Mouse (Mus musculus) midbrain, postnatal 0 days (tissue): ENCODE data around the gene Inka2. TPM values are rescaled to one million over a fixed set of nuclear protein-coding genes. Genes with fewer than 3 reads are reported as not detected.
A peak's percentile ranks its signal among the peaks of the same experiment; 100 is the strongest.

Source experiments
- ATAC-seq: fragments of 200-750 bp; cut with Nextera tagmentation; 2 replicates; pipeline ENCODE4 v1.8.0; 2017; ENCODE audit warnings: moderate number of reproducible peaks, mild to moderate bottlenecking, moderate TSS enrichment, moderate library complexity; ENCODE audit not compliant: low FRiP score
- DNase-seq: peaks from one replicate; pipeline ENCODE4 v3.0.0-alpha.2; 2015; ENCODE audit warnings: low spot score
- H3K27ac ChIP-seq: fragments of 300-500 bp; sonication (generic); 2 replicates; pipeline ENCODE4 v1.5.1; 2014; ENCODE audit warnings: low read depth, mild to moderate bottlenecking, low read length, mixed read lengths
- H3K27me3 ChIP-seq: fragments of 300-500 bp; sonication (generic); 2 replicates; pipeline ENCODE4 v1.6.1; 2014; ENCODE audit warnings: low read length, control low read depth, mixed read lengths; ENCODE audit not compliant: insufficient read depth
- H3K36me3 ChIP-seq: fragments of 300-500 bp; sonication (generic); 2 replicates; pipeline ENCODE4 v1.6.1; 2014; ENCODE audit warnings: low read length, control low read depth, mixed read lengths; ENCODE audit not compliant: insufficient read depth
- H3K4me1 ChIP-seq: fragments of 300-500 bp; sonication (generic); 2 replicates; pipeline ENCODE4 v1.6.1; 2014; ENCODE audit warnings: mild to moderate bottlenecking, control low read depth, antibody characterized with exemption, low read length, mixed read lengths; ENCODE audit not compliant: insufficient read depth
- H3K4me2 ChIP-seq: fragments of 300-500 bp; sonication (generic); 2 replicates; pipeline ENCODE4 v1.6.1; 2014; ENCODE audit warnings: low read depth, mild to moderate bottlenecking, low read length, mixed read lengths; ENCODE audit not compliant: poor library complexity, severe bottlenecking
- H3K4me3 ChIP-seq: fragments of 300-500 bp; sonication (generic); 2 replicates; pipeline ENCODE4 v1.5.1; 2014; ENCODE audit warnings: low read depth, mild to moderate bottlenecking, low read length, moderate library complexity
- H3K9ac ChIP-seq: fragments of 300-500 bp; sonication (generic); replicated peaks from 2 replicates; pipeline ENCODE4 v1.6.1; 2014; ENCODE audit warnings: mild to moderate bottlenecking, low read length, moderate library complexity, mixed read lengths; ENCODE audit not compliant: poor library complexity, severe bottlenecking
- H3K9me3 ChIP-seq: fragments of 300-500 bp; sonication (generic); 2 replicates; pipeline ENCODE4 v1.6.1; 2016; ENCODE audit warnings: low read length, control low read depth
- CTCF ChIP-seq: IDR thresholded peaks from 2 replicates; pipeline ENCODE4 v1.5.1; 2016; ENCODE audit warnings: antibody characterized with exemption, mild to moderate bottlenecking
- WGBS: fragments of 180-500 bp; shearing (Covaris S2); extraction: QIAGEN DNeasy Blood & Tissue Kit; methylation state at CpG from one replicate; pipeline ENCODE4 v1.1.7; 2014; 5-methylcytosine and 5-hydroxymethylcytosine counted together
- polyA plus RNA-seq: library from polyadenylated mRNA; unstranded; fragments of >200 nt; fragmentation: Nextera tagmentation; extraction: Ambion mirVana; gene quantifications from 2 replicates; pipeline ENCODE4 v1.2.1, GENCODE M21; 2015
- total RNA-seq: library from RNA; depleted of rRNA; stranded (reverse); fragments of >200 nt; gene quantifications from 2 replicates; pipeline ENCODE4 v1.2.3, GENCODE M21; 2014

The Inka2 gene
- total and polyA plus RNA-seq, 2 experiments from 2014 or later: 3.7 to 7.7 TPM

DNA sequence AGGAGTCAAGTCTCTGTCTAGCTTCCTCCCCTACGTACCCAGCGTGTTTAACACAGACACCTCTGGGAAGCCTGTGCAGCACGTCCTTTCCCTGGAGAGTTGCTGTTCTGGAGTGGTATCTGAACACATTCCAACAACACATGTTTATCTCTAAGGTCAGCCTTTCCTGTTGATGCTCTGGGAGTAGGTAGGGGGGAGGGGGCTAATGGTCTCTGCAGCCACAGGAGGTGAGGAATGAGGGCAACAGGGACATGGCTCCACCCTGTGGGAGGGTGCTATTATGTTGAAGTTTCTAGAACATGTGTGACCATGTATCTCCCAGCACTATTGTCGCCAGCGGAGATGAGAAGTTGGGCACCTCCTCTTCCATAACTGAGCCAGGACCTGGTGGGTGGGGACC lies 3.0 kb upstream of the Inka2 start:
- Histone ChIP-seq H3K4me1 (peaks cover 4% of the 10 kb centered on the region; the same call in 1 of the 2 replicates), H3K27ac (no peak overlapping the region), H3K4me2 (no peak overlapping the region), H3K9me3 (no peaks in the 10 kb centered on the region), H3K9ac (no peak overlapping the region), H3K4me3 (no peak overlapping the region), H3K27me3 (peaks cover 13% of the 10 kb centered on the region), H3K36me3 (no peaks in the 10 kb centered on the region)
- DNase-seq (no peak), ATAC-seq (no peak)
- no peak for TF ChIP-seq CTCF
- WGBS: 79% methylated on average over 5 of the region's 5 CpGs

DNA sequence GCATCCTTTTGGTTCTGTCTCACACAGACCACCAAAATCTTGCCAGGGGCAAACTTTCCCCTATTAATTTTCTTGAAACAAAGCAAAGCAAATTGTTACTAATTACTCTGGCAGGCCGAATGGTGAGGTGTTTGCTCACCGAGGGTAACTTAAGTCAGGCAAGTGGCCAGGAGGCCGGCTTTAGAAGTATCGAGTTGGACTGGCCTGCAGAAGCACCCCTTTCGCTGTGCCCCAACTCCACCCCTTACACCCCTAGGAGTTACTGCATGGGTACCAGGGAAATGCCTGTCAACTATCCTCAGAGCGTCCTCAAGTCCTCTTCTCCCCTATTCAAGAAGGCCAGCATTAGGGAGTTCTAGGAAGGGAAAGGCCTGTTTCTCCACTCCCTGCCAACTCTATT lies 828 bp upstream of the Inka2 start:
- H3K27me3 ChIP-seq: peaks cover 18% of the 10 kb centered on the region; the same call in 1 of the 2 replicates
- H3K27ac ChIP-seq: no peak overlapping the region
- H3K4me1 ChIP-seq: peaks cover 4% of the 10 kb centered on the region; the same call in 1 of the 2 replicates
- H3K4me3 ChIP-seq: no peak overlapping the region
- no peak overlapping the region for H3K9ac ChIP-seq
- 56% methylated on average over 6 of the region's 6 CpGs for WGBS
- H3K36me3 ChIP-seq: no peaks in the 10 kb centered on the region
- DNase-seq (no peak), ATAC-seq (no peak)
- no peak overlapping the region for H3K4me2 ChIP-seq
- no peaks in the 10 kb centered on the region for H3K9me3 ChIP-seq
- no peak for TF ChIP-seq CTCF

DNA sequence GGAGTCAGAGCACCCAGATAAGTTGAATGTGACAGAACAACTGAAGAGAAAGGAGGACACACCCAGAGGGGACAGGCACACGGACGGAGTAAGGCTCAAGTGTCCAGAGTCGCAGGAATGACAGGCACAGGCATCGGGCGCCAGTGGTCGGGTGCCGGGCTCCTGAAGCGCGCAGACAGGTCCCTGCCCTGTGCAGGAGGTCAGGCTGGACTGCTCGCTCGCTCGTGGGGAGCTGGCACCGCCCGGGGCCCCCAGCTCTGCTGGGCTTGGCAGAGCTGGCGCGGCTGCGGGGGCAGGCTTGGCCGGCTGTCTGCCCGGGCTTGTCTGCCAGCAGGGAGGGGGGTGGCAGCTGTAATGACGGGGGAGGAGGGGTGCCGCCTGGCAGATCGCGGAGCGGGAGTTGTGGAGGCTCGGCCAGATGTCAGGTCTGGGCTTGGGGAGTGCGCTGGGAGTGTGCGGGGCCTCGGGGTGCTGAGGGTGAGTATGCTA lies 706 bp downstream of the Inka2 start:
- no peaks in the 10 kb centered on the region for H3K9me3 ChIP-seq
- peak overlapping the region; percentile 55 for H3K9ac ChIP-seq
- H3K4me1 ChIP-seq: peaks cover 4% of the 10 kb centered on the region; the same call in 1 of the 2 replicates
- peak; percentile 75 for DNase-seq
- H3K27me3 ChIP-seq: peaks cover 18% of the 10 kb centered on the region; the same call in 1 of the 2 replicates
- peak; percentile 64 for ATAC-seq
- peak overlapping the region; percentile 26; the same call in 1 of the 2 replicates for H3K27ac ChIP-seq
- peak overlapping the region; percentile 99 for H3K4me2 ChIP-seq
- under 1% methylated on average over 26 of the region's 28 CpGs for WGBS
- peak overlapping the region; percentile 47 for H3K4me3 ChIP-seq
- no peaks in the 10 kb centered on the region for H3K36me3 ChIP-seq
- TF ChIP-seq CTCF: no peak

DNA sequence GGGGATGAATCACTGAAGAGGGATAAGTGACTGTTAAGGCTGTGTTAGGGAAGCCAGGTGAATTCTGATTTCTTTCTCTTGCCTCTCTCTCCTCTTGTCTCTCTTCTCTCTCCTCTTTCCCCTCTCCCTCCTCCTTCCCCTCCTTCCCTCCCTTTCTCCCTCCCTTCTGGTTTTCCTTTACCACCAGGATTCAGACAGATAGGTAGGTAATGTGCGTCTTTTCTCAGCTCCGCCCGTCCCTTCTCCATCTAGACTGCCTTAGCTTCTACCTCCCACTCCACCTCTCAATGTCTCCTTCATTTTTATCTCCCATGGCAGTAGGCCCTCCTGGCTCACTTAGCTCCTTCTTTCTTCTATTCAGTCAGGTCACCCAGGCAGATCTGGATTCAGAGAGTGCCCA lies 1.2 kb downstream of the Inka2 start:
- ATAC-seq (no peak), DNase-seq (no peak)
- Histone ChIP-seq H3K27ac (peak overlapping the region; percentile 47; the same call in 1 of the 2 replicates), H3K4me2 (peak overlapping the region; percentile 99), H3K27me3 (peaks cover 18% of the 10 kb centered on the region; the same call in 1 of the 2 replicates), H3K4me1 (peaks cover 4% of the 10 kb centered on the region; the same call in 1 of the 2 replicates), H3K9ac (peak overlapping the region; percentile 55), H3K36me3 (no peaks in the 10 kb centered on the region), H3K9me3 (no peaks in the 10 kb centered on the region), H3K4me3 (peak overlapping the region; percentile 47)
- 37% methylated on average over 3 of the region's 3 CpGs for WGBS
- TF ChIP-seq CTCF: no peak

DNA sequence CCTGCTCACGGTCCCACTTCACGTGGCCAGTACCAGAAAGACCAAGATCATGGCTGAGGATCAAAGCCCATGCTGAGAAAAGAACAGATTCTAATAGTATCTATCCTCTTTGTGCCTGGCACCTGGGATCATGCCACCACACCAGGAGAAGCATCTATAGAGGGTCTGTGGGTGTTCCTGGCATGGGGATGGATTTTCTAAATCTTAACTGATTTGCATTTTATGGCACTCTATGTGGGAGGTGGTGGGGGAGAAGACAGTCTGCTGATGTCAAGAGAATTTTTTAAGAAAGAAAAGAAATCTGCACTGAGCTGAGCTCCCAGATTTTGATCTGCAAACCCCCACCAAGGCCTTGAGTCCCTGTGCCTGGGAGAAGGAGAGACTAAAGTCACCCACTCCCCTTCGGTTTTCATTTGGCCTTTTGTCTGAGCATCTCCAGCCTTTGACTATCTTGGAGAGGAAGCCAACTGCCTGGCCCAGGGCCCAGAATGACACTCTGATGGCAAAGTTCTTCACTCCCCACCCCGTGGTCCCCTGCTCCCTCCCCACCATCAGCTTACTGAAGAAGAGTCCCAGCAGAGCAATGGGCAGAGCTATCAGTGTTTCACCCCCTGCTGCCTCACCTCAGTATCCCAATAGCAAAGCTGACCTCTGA lies 2.1 kb downstream of the Inka2 start:
- ATAC-seq (no peak), DNase-seq (peak; percentile 73)
- Histone ChIP-seq H3K4me2 (peak overlapping the region; percentile 99), H3K4me1 (peaks cover 4% of the 10 kb centered on the region; the same call in 1 of the 2 replicates), H3K36me3 (no peaks in the 10 kb centered on the region), H3K9me3 (no peaks in the 10 kb centered on the region), H3K4me3 (peak overlapping the region; percentile 47; the same call in 1 of the 2 replicates), H3K27ac (no peak overlapping the region; the same call in 1 of the 2 replicates), H3K27me3 (peaks cover 18% of the 10 kb centered on the region; the same call in 1 of the 2 replicates), H3K9ac (no peak overlapping the region)
- 47% methylated on average over 4 of the region's 4 CpGs for WGBS
- TF ChIP-seq CTCF: no peak

DNA sequence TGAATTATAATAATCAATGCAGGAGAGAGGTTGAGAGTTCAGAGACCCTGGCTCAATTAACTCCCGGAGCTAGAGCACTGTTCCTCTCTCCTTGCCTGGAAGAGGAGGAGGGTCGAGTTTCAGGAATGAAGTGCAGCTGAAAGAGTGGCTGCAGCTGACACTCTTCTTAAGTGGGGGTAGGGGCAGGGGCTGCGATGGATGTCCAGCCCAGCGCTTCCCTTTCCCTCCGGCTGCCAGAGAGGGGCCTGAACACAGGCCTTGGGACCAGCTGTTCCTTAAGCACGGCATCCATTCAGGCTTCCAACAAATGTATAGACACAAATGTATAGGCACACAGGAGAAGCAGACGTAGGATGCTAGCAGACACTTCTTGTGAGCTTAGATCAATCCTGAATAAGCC lies 3.2 kb downstream of the Inka2 start:
- Histone ChIP-seq H3K27me3 (peaks cover 18% of the 10 kb centered on the region; the same call in 1 of the 2 replicates), H3K4me1 (peaks cover 4% of the 10 kb centered on the region; the same call in 1 of the 2 replicates), H3K9me3 (no peaks in the 10 kb centered on the region), H3K4me2 (peak overlapping the region; percentile 16), H3K27ac (no peak overlapping the region), H3K4me3 (no peak overlapping the region), H3K36me3 (no peaks in the 10 kb centered on the region), H3K9ac (no peak overlapping the region)
- ATAC-seq (no peak), DNase-seq (no peak)
- 26% methylated on average over 7 of the region's 7 CpGs for WGBS
- TF ChIP-seq CTCF: no peak
